Mouse (Mus musculus) bone marrow, adult 2 months (tissue): ENCODE data around the gene Ablim1.

Experiments
- CTCF ChIP-seq: fragments of 200-500 bp; IDR thresholded peaks from 2 replicates; pipeline ENCODE4 v1.5.1; 2011; ENCODE audit warnings: low read length, control low read depth; ENCODE audit not compliant: control insufficient read depth, insufficient read depth
- POLR2A ChIP-seq: fragments of 200-500 bp; IDR thresholded peaks from 2 replicates; pipeline ENCODE4 v1.6.1; 2011; ENCODE audit warnings: low read depth, mild to moderate bottlenecking, control low read depth, low read length, borderline replicate concordance; ENCODE audit not compliant: control insufficient read depth

GRCm38 (mm10) chr19:57306601-57307000 lies 8.1 kb downstream of the Ablim1 start:
- TF ChIP-seq CTCF (no peak), POLR2A (no peak)
